ENCODE assay signal across 14 mouse cellular contexts in the genomic region with DNA sequence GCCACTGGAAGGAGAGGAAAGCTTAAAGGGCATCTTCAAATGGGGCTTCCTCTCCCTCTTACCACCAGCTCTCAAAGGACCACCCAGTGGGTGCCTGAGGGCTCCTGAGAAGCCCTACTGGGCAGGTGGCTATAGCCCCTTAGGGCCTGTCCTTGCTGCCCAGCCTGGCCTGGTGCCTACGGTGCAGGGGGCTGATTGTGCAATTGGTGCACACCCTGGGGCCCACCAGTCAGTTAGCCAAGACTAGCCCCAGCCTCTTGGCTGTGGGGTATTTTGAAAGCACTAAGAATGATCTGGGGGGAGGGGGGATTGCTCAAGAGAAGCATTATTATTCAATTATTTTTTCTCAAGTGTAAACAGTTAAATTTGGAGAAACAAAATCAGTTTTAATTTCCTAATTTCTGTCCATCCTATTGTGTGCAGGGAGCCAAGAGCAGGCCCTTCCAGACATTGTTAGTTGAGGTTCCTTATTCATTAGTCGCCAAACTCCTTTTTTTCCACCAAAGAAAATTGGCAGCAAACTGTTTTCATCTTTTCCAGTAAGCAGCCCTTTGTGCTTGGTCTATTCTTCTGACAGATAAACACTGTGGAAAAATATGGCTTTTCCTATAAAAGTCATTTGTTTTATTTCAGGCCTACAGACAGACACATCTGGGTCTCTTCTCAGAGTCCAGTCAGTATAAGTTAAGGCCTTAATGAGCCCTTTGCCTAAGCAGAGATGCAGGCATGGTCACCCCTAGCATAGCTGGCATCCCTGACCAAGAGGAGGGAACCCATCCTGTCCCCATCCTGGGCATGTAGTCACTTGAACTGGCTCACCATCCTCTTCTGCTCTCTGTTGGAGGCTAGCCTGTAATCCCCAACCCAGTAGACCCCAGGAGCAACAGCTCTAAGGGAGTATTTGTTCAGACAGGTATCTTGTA. TPM values are rescaled to one million over a fixed set of nuclear protein-coding genes. Genes with fewer than 3 reads are reported as not detected.
A peak's percentile ranks its signal among the peaks of the same experiment; 100 is the strongest.
DNase-seq lines count a peak whose midpoint lies in the region; ATAC-seq and TF ChIP-seq lines count a peak whose summit lies in the region.
"Had no signal": no experiment of that assay in that cellular context is flagged by ENCODE, and none has a peak within 500 bp of the region (broad histone marks: within the 10 kb centered on the region; RNA-seq: fewer than 3 reads in every experiment).

No protein-coding gene starts in this region.

- H3K4me3 ChIP-seq in hindbrain, postnatal 0 days (ENCODE audit: low read length): no peak overlapping the region
- H3K4me3 ChIP-seq in hindbrain, embryonic 16.5 days (ENCODE audit: low read length): no peak overlapping the region
- H3K4me3 ChIP-seq in lung, embryonic 15.5 days: no peak overlapping the region
- no peak overlapping the region for H3K4me3 ChIP-seq in hindbrain, embryonic 14.5 days (replicated peaks; ENCODE audit: low read length)
- H3K4me3 ChIP-seq: erythroblast, embryonic 14.5 days; hindbrain, embryonic 15.5 days; limb, embryonic 12.5 days; midbrain, embryonic 10.5 days had no signal

- WGBS in hindbrain, postnatal 0 days: 49% methylated on average over 2 of the region's 2 CpGs
- 61% methylated on average over 2 of the region's 2 CpGs for WGBS in hindbrain, embryonic 16.5 days
- 63% methylated on average over 2 of the region's 2 CpGs for WGBS in lung, embryonic 15.5 days
- WGBS in hindbrain, embryonic 14.5 days: 66% methylated on average over 2 of the region's 2 CpGs

- peaks cover 2% of the 10 kb centered on the region for H3K4me1 ChIP-seq in hindbrain, postnatal 0 days (ENCODE audit: insufficient read depth, low read length)
- peaks cover 2% of the 10 kb centered on the region for H3K4me1 ChIP-seq in hindbrain, embryonic 16.5 days (ENCODE audit: control insufficient read depth, insufficient read depth, low read depth, low read length)
- H3K4me1 ChIP-seq in lung, embryonic 15.5 days: peaks cover 9% of the 10 kb centered on the region
- peaks cover 8% of the 10 kb centered on the region; the same call in 1 of the 2 replicates for H3K4me1 ChIP-seq in hindbrain, embryonic 14.5 days (replicated peaks; ENCODE audit: control insufficient read depth, insufficient read depth, low read length)
- H3K4me1 ChIP-seq: midbrain, embryonic 10.5 days had no signal

- H3K9me3 ChIP-seq in hindbrain, postnatal 0 days (ENCODE audit: low read length): no peaks in the 10 kb centered on the region
- H3K9me3 ChIP-seq in hindbrain, embryonic 16.5 days (ENCODE audit: control insufficient read depth, low read length): no peaks in the 10 kb centered on the region
- H3K9me3 ChIP-seq in lung, embryonic 15.5 days: no peaks in the 10 kb centered on the region
- no peaks in the 10 kb centered on the region for H3K9me3 ChIP-seq in hindbrain, embryonic 14.5 days (ENCODE audit: control insufficient read depth, low read length)
- H3K9me3 ChIP-seq: hindbrain, embryonic 15.5 days; limb, embryonic 12.5 days; midbrain, embryonic 10.5 days had no signal

- peak overlapping the region; percentile 37 for H3K27ac ChIP-seq in hindbrain, postnatal 0 days
- no peak overlapping the region; the same call in 1 of the 2 replicates for H3K27ac ChIP-seq in hindbrain, embryonic 16.5 days (ENCODE audit: low read depth, low read length)
- H3K27ac ChIP-seq in lung, embryonic 15.5 days: peak overlapping the region; percentile 38; the same call in 1 of the 2 replicates
- no peak overlapping the region for H3K27ac ChIP-seq in hindbrain, embryonic 14.5 days
- H3K27ac ChIP-seq: hindbrain, embryonic 15.5 days; limb, embryonic 12.5 days; midbrain, embryonic 10.5 days had no signal

- ATAC-seq in hindbrain, postnatal 0 days: no peak
- no peak for ATAC-seq in hindbrain, embryonic 16.5 days
- no peak for ATAC-seq in lung, embryonic 15.5 days (ENCODE audit: borderline replicate concordance, extremely low read depth, low FRiP score, low TSS enrichment)
- ATAC-seq in activated CD4-positive, CD25-positive, alpha-beta regulatory T cell, adult 4 months: no peak
- ATAC-seq in hindbrain, embryonic 14.5 days (ENCODE audit: low FRiP score): no peak

- DNase-seq in hindbrain, postnatal 0 days (ENCODE audit: low spot score): no peak
- DNase-seq in Muller cell, postnatal 12 days (ENCODE audit: inconsistent ontology term): peak; percentile 49
- peak; percentile 38 for DNase-seq in adrenal gland, postnatal 25 days
- DNase-seq in thymus, postnatal 4 days: no peak
- no peak for DNase-seq in hindbrain, embryonic 14.5 days (ENCODE audit: low spot score)
- DNase-seq: cerebellum, adult 8-10 months; thymus, postnatal 36 days had no signal

- H3K27me3 ChIP-seq in hindbrain, postnatal 0 days (ENCODE audit: insufficient read depth, low read length): no peaks in the 10 kb centered on the region
- H3K27me3 ChIP-seq in hindbrain, embryonic 16.5 days (replicated peaks; ENCODE audit: control insufficient read depth, insufficient read depth, low read length): no peaks in the 10 kb centered on the region
- no peaks in the 10 kb centered on the region for H3K27me3 ChIP-seq in lung, embryonic 15.5 days
- H3K27me3 ChIP-seq in hindbrain, embryonic 14.5 days (ENCODE audit: control insufficient read depth, insufficient read depth, low read length): no peaks in the 10 kb centered on the region
- H3K27me3 ChIP-seq: hindbrain, embryonic 15.5 days; limb, embryonic 12.5 days had no signal

- no peak overlapping the region for H3K4me2 ChIP-seq in hindbrain, postnatal 0 days (ENCODE audit: low read depth, low read length)
- H3K4me2 ChIP-seq in hindbrain, embryonic 16.5 days (ENCODE audit: low read length): no peak overlapping the region
- no peak overlapping the region for H3K4me2 ChIP-seq in lung, embryonic 15.5 days
- no peak overlapping the region for H3K4me2 ChIP-seq in hindbrain, embryonic 14.5 days (replicated peaks)
- H3K4me2 ChIP-seq: hindbrain, embryonic 15.5 days; limb, embryonic 12.5 days had no signal

- H3K36me3 ChIP-seq in hindbrain, postnatal 0 days (ENCODE audit: insufficient read depth, low read length): peaks cover 3% of the 10 kb centered on the region; the same call in 1 of the 2 replicates
- H3K36me3 ChIP-seq in hindbrain, embryonic 16.5 days (ENCODE audit: control insufficient read depth, insufficient read depth, low read length): peaks cover 18% of the 10 kb centered on the region
- H3K36me3 ChIP-seq in lung, embryonic 15.5 days: peaks cover 45% of the 10 kb centered on the region
- peaks cover 52% of the 10 kb centered on the region for H3K36me3 ChIP-seq in hindbrain, embryonic 14.5 days (replicated peaks; ENCODE audit: control insufficient read depth, insufficient read depth)

- no peak overlapping the region for H3K9ac ChIP-seq in hindbrain, postnatal 0 days (replicated peaks; ENCODE audit: low read length)
- H3K9ac ChIP-seq in hindbrain, embryonic 16.5 days (ENCODE audit: low read depth, low read length): no peak overlapping the region
- H3K9ac ChIP-seq in lung, embryonic 15.5 days: no peak overlapping the region
- no peak overlapping the region for H3K9ac ChIP-seq in hindbrain, embryonic 14.5 days
- H3K9ac ChIP-seq: hindbrain, embryonic 15.5 days; limb, embryonic 12.5 days had no signal

- no peak for TF ChIP-seq CTCF in hindbrain, postnatal 0 days (IDR thresholded peaks at IDR 0.05; ENCODE audit: low read depth)

RNA-seq across cellular contexts. Expression of gene Cebpg, which starts 14.8 kb away (rescaled TPM):
- total RNA-seq in hindbrain, postnatal 0 days (2014; rRNA removed): 8.9 and 13.2 TPM in 2 replicates
- polyA plus RNA-seq in hindbrain, postnatal 0 days (2015; fragmentation: Nextera tagmentation; extraction: Ambion mirVana): 14.9 and 16.0 TPM in 2 replicates
- 25.5 and 30.0 TPM in 2 replicates for polyA plus RNA-seq in hindbrain, embryonic 16.5 days (2015; fragmentation: Nextera tagmentation; extraction: Ambion mirVana)
- total RNA-seq in adrenal gland, postnatal 25 days (2021): 48.3 and 52.5 TPM in 2 replicates
- polyA plus RNA-seq in lung, embryonic 15.5 days (2015; fragmentation: Nextera tagmentation; extraction: Ambion mirVana): 42.3 and 44.9 TPM in 2 replicates
- 1 to 10 TPM; 7.8 to 8.6 TPM for polyA plus RNA-seq in activated CD4-positive, CD25-positive, alpha-beta regulatory T cell, adult 4 months (2017; shearing (Covaris generic))
- polyA plus RNA-seq in hindbrain, embryonic 14.5 days (2014; fragmentation: Nextera tagmentation; extraction: Ambion mirVana): 28.3 and 30.8 TPM in 2 replicates

Comparison
In these comparisons a context has a peak if more than half of its experiments do, and no peak if none do; other contexts are left out.
1. H3K27ac ChIP-seq: peak in hindbrain, postnatal 0 days (single experiment) and lung, embryonic 15.5 days (single experiment); none in hindbrain, embryonic 16.5 days (single experiment) and hindbrain, embryonic 14.5 days (single experiment).
2. DNase-seq: peak in Muller cell, postnatal 12 days (single experiment) and adrenal gland, postnatal 25 days (single experiment); none in hindbrain, postnatal 0 days (single experiment), thymus, postnatal 4 days (single experiment) and hindbrain, embryonic 14.5 days (single experiment).